Mouse (Mus musculus): ENCODE measurements around the gene Atpif1. TPM values are rescaled to one million over a fixed set of nuclear protein-coding genes. Genes with fewer than 3 reads are reported as not detected.
A peak's percentile ranks its signal among the peaks of the same experiment; 100 is the strongest.
"Not testable (repeated sequence)": the region's sequence is repeated elsewhere in the genome, so short reads cannot be mapped to it uniquely, and the experiment has no call there.

Atpif1 gene
- 738 and 747 TPM in 2 replicates for polyA plus RNA-seq (2012; rRNA removed)

DNA sequence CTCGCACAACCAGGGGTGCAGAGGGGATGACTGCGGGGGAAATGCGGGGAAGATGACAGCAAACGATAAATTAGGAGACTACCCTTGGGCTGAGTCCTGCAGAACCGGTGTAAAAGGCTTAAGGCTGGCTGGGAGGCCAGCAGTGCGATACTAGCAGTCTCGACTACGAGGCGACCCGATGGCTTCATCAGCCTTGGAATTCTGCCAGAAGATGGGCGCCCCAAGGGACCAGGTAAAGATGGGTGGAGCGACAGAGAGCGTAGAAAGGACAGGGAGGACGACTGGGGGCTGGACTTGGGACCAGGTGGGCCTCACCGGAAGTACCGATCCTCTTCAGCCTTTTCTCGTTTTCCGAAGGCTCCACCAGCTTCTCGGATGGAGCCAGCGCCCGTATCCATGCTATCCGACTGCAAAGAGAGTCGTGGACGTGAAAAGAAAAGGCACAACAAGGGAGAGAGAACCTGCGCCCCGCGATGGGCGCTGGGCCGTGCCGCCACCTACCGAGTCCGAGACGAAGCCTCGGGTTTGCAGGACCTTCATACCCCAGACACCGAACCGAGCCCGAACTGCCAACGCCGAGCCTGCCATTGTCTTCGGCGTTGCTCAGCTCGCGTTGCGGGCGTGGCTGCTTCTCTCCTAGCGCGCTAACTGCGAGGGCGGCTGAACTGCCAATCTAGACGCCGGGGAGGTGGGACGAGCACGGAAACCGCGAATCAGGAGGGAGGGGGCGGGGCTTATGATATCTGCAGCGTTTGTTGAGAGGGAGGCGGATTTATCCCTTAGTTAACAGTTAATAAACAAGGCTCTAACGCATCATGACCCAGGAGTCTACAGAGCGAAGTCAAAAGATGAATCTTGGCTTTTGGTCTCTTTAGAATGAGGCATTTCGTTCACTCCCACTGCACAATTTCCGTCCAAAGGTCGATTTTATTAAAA is at the start of gene Atpif1:
Atpif1 (minus strand) TSS at position 679 of the 936 bp plus-strand sequence.
- H3K27ac ChIP-seq (ENCODE audit: insufficient read depth, low read length): peak within 1 kb of the TSS; percentile 89
- TF ChIP-seq POLR2A (IDR thresholded peaks at IDR 0.05; ENCODE audit: extremely low read depth, insufficient read depth, low read length) (peak; percentile 91), CTCF (IDR thresholded peaks at IDR 0.05; ENCODE audit: extremely low read depth, insufficient read depth, low read length) (no peak)
- peaks cover 6% of the 10 kb centered on the region for H3K4me1 ChIP-seq (ENCODE audit: control insufficient read depth, insufficient read depth, low read length)
- peak within 1 kb of the TSS; percentile 77 for H3K4me3 ChIP-seq (ENCODE audit: insufficient read depth, low read length)

DNA sequence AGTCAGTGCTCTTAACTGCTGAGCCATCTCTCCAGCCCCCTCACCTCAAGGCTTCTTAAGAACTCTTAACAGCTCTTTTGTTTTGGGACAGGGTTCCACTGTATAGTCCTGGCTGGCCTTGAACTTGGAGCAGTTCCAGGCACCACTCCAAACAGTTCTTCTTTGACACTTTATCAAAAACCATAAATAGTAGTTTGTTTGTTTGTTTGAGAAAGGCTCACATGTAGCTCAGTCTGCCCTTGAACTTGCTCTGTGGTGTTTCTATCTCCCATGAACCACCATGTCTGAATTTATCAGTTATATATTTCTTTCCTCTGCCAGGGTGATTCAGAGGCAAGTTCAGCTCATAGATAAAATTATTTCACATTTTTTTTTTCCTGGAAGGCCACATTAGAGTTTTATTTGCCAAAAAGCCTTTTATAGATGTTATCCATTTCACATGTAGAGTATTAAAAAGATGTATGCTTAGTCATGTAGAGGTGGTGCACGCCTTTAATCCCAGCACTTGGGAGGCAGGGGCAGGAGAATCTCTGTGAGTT is 41.4 kb upstream of the Atpif1 start:
- Histone ChIP-seq H3K4me3 (ENCODE audit: insufficient read depth, low read length) (no peak overlapping the region), H3K4me1 (ENCODE audit: control insufficient read depth, insufficient read depth, low read length) (no peaks in the 10 kb centered on the region), H3K27ac (ENCODE audit: insufficient read depth, low read length) (no peak overlapping the region)
- no peak for TF ChIP-seq CTCF (IDR thresholded peaks at IDR 0.05; ENCODE audit: extremely low read depth, insufficient read depth, low read length)
- no peak for TF ChIP-seq POLR2A (IDR thresholded peaks at IDR 0.05; ENCODE audit: extremely low read depth, insufficient read depth, low read length)

DNA sequence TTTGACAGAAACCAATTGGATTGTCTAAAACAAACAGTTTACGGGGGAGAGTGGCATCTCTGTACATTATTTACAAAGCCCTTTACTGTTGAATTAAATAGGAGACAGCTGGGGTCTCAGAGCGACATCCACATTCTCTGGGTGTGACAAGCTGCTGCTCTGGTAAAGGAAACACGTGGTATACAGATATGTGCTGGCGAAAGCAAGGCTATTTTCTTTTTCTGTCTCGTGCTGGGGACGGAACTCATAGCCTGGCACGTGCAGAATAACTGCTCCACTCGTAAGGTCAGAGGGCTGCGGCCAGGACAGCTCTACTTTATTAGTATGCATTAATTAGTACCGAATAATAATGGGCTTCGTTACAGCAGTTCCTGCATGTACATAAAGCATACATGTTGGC is 39.9 kb upstream of the Atpif1 start:
- H3K4me1 ChIP-seq (ENCODE audit: control insufficient read depth, insufficient read depth, low read length): no peaks in the 10 kb centered on the region
- H3K4me3 ChIP-seq (ENCODE audit: insufficient read depth, low read length): no peak overlapping the region
- H3K27ac ChIP-seq (ENCODE audit: insufficient read depth, low read length): no peak overlapping the region
- TF ChIP-seq POLR2A (IDR thresholded peaks at IDR 0.05; ENCODE audit: extremely low read depth, insufficient read depth, low read length): no peak
- TF ChIP-seq CTCF (IDR thresholded peaks at IDR 0.05; ENCODE audit: extremely low read depth, insufficient read depth, low read length): no peak

DNA sequence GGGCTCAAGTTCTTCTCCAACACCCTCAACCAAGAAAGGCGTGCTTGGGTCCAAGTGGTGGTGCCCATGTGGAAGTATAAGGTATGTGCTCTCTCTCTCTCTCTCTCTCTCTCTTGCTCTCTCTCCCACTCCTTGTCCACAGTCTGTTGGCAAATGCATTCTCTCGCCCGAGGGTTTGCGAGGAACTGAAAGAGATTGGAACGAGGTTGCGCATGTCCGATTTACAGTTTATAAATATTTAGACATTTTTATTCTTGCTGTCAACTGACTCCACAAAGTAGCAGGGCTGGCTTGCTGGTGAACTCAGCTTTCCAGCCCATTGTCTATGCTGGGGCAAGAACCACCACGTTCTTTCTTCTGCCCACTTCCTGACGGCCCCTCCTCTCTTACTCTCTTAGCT is 37.7 kb upstream of the Atpif1 start:
- Histone ChIP-seq H3K4me3 (ENCODE audit: insufficient read depth, low read length) (no peak overlapping the region), H3K27ac (ENCODE audit: insufficient read depth, low read length) (no peak overlapping the region), H3K4me1 (ENCODE audit: control insufficient read depth, insufficient read depth, low read length) (no peaks in the 10 kb centered on the region)
- no peak for TF ChIP-seq CTCF (IDR thresholded peaks at IDR 0.05; ENCODE audit: extremely low read depth, insufficient read depth, low read length)
- TF ChIP-seq POLR2A (IDR thresholded peaks at IDR 0.05; ENCODE audit: extremely low read depth, insufficient read depth, low read length): no peak

DNA sequence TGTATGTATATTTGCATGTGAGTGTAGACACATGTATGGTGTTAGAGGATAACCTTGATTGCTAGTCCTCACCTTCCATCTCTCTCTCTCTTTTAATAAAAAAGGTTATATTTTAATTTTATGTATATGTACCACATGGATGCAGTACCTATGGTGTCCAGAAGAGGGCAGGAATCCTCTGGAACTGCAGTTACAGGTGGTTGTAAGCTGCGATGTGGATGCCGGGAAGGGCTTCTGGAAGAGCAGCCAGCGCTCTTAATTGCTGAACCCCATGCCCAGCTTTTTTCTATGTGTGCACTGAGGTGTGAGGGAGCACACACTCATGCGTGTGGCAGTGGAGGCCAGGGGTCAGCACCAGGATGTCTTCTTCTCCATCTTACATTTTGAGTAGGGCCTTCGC is 35.7 kb upstream of the Atpif1 start:
- Histone ChIP-seq H3K4me1 (ENCODE audit: control insufficient read depth, insufficient read depth, low read length) (0 out of 2 replicates have a peak, but pooled peaks cover 2% of the 10 kb centered on the region), H3K4me3 (ENCODE audit: insufficient read depth, low read length) (no peak overlapping the region), H3K27ac (ENCODE audit: insufficient read depth, low read length) (no peak overlapping the region)
- TF ChIP-seq POLR2A (IDR thresholded peaks at IDR 0.05; ENCODE audit: extremely low read depth, insufficient read depth, low read length) (no peak), CTCF (IDR thresholded peaks at IDR 0.05; ENCODE audit: extremely low read depth, insufficient read depth, low read length) (no peak)

DNA sequence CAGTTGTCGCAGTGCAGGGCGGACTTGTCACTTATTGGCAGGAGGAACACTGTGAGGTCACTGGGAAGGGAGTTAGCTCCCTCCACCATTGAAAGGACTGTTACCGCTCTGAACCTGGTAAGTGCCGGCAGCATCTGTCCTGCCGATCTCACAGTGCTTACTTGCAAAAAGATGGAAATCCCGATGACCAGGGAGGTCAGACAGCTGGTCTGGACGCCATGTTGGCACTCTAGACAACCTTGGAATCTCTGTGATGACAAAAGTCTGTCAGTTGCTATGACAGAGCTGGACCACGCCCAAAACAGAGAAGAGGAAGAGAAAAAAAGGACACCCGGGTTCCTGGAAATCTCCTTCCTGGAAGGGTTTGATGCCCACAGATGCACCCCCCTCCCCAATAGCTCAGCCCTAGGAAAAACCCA is 33.9 kb upstream of the Atpif1 start:
- H3K27ac ChIP-seq (ENCODE audit: insufficient read depth, low read length): no peak overlapping the region
- TF ChIP-seq POLR2A (IDR thresholded peaks at IDR 0.05; ENCODE audit: extremely low read depth, insufficient read depth, low read length) (no peak), CTCF (IDR thresholded peaks at IDR 0.05; ENCODE audit: extremely low read depth, insufficient read depth, low read length) (no peak)
- 0 out of 2 replicates have a peak, but pooled peaks cover 2% of the 10 kb centered on the region for H3K4me1 ChIP-seq (ENCODE audit: control insufficient read depth, insufficient read depth, low read length)
- H3K4me3 ChIP-seq (ENCODE audit: insufficient read depth, low read length): no peak overlapping the region

DNA sequence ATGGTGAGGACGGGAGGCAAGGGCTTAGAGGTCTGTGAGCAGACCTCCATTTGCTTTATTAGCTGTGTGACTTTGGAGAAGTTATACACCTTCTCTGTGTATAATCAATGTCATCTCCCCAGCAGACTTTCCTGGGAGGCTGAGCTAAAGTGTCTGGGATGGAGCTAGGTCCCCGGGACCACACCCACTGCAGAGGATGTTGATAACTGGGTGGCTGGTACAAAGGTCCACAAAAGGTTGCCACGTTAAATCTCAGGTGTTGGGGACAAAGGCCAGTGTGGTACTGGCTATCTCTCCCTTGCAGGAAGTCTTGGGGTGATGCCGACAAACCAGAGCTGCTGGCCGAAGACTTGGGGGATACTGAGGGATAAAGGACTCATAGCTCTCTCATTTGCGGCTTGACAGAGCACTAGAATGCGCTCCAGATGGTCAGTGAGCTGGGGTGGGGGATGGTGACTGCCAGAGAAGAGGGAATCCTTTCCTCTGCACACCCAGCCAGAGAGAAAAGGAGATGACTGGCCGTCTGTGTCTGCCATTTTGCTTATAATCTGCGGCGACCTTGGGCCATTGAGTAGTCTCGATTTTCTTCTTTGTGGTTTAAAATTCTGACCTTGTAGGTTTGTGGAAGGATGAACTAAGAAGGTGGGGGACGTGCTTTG is 31.8 kb upstream of the Atpif1 start:
- Histone ChIP-seq H3K4me3 (ENCODE audit: insufficient read depth, low read length) (no peak overlapping the region), H3K27ac (ENCODE audit: insufficient read depth, low read length) (no peak overlapping the region)
- no peak for TF ChIP-seq CTCF (IDR thresholded peaks at IDR 0.05; ENCODE audit: extremely low read depth, insufficient read depth, low read length)
- TF ChIP-seq POLR2A (IDR thresholded peaks at IDR 0.05; ENCODE audit: extremely low read depth, insufficient read depth, low read length): no peak

DNA sequence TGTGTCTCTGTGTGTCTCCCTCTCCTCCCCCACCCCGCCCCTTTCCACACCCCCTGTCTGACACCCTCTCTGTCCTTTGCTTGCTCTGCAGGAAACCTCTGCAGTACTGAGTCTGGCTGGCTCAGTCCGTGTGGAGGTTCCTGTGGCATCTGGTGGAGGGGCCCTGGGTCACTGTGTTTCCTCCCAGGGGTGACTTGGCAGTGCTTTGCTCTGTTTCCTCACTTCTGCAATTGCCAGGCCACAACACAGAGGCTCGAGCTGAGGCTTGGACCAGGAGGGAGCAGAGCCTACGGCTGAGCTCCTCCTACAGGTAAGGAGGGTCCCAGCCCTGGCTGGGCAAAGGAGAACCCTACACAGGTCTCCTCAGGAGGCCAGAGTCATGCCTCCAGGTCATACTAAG is 30.5 kb upstream of the Atpif1 start, which contains the start of gene Ptafr:
Ptafr (plus strand) TSS at position 103 of the 400 bp plus-strand sequence.
- no peak within 1 kb of the TSS for H3K27ac ChIP-seq (ENCODE audit: insufficient read depth, low read length)
- no peak within 1 kb of the TSS; the same call in 1 of the 2 replicates for H3K4me3 ChIP-seq (ENCODE audit: insufficient read depth, low read length)
- no peak for TF ChIP-seq POLR2A (IDR thresholded peaks at IDR 0.05; ENCODE audit: extremely low read depth, insufficient read depth, low read length)
- no peak for TF ChIP-seq CTCF (IDR thresholded peaks at IDR 0.05; ENCODE audit: extremely low read depth, insufficient read depth, low read length)
- H3K4me1 ChIP-seq (ENCODE audit: control insufficient read depth, insufficient read depth, low read length): 0 out of 2 replicates have a peak, but pooled peaks cover 2% of the 10 kb centered on the region

More for the DNA sequence above, 31.8 kb upstream of the Atpif1 start:
- 0 out of 2 replicates have a peak, but pooled peaks cover 2% of the 10 kb centered on the region for H3K4me1 ChIP-seq (ENCODE audit: control insufficient read depth, insufficient read depth, low read length)

DNA sequence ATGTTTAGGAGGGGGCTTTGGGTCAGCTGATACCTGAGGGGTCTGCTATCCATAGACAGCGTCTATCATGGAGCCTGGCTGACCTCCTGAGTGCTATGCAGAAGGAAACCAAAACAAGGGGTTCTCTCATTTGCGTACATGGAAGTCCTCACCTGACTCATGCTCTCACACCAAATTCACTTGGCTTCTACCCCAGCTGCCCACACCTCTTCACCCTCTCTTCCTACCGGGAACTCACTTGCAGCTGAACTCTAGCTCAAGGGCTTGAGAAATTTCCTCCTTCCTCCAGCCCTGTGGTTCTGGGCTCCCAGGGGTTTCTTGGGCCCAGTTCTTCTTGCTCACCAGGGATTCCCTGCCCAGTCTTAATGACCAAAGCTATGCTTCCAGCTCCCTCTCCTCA is 29.8 kb upstream of the Atpif1 start:
- H3K4me1 ChIP-seq (ENCODE audit: control insufficient read depth, insufficient read depth, low read length): 0 out of 2 replicates have a peak, but pooled peaks cover 2% of the 10 kb centered on the region
- H3K4me3 ChIP-seq (ENCODE audit: insufficient read depth, low read length): no peak overlapping the region
- H3K27ac ChIP-seq (ENCODE audit: insufficient read depth, low read length): no peak overlapping the region
- TF ChIP-seq POLR2A (IDR thresholded peaks at IDR 0.05; ENCODE audit: extremely low read depth, insufficient read depth, low read length) (no peak), CTCF (IDR thresholded peaks at IDR 0.05; ENCODE audit: extremely low read depth, insufficient read depth, low read length) (no peak)

DNA sequence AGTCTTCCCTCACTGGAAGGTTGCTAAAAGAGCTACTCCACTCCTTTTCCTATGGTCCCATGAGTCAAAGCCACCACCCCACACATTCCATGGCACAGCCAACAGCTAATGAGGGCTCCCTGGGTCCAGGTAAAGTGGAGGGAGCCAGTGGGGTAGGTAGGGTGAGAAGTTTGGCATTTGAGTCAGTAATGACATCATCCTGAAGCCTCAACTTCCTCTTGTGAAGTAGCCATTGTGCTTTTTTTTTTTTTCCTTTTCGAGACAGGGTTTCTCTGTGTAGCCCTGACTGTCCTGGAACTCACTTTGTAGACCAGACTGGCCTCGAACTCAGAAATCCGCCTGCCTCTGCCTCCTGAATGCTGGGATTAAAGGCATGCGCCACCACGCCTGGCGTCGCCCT is 22.1 kb upstream of the Atpif1 start:
- H3K27ac ChIP-seq (ENCODE audit: insufficient read depth, low read length); H3K4me3 ChIP-seq (ENCODE audit: insufficient read depth, low read length); H3K4me1 ChIP-seq (ENCODE audit: control insufficient read depth, insufficient read depth, low read length): not testable (repeated sequence)

Measured in cortical plate, adult 2 months (tissue).